Mouse (Mus musculus) bone marrow, adult 2 months (tissue): ENCODE results near the gene Pds5a.

ENCODE experiments used
- CTCF ChIP-seq: fragments of 200-500 bp; IDR thresholded peaks from 2 replicates; pipeline ENCODE4 v1.5.1; 2011; ENCODE audit warnings: low read length, control low read depth; ENCODE audit not compliant: control insufficient read depth, insufficient read depth
- POLR2A ChIP-seq: fragments of 200-500 bp; IDR thresholded peaks from 2 replicates; pipeline ENCODE4 v1.6.1; 2011; ENCODE audit warnings: low read depth, mild to moderate bottlenecking, control low read depth, low read length, borderline replicate concordance; ENCODE audit not compliant: control insufficient read depth

- TF ChIP-seq CTCF = no peak
- no peak for TF ChIP-seq POLR2A
Measured at GRCm38 (mm10) chr5:65698759-65699136, 675 bp upstream of the Pds5a start.
